Mouse (Mus musculus) hematopoietic stem cell, adult 5-6 weeks (primary cell): ENCODE results near the gene Fam163b. TPM values are rescaled to one million over a fixed set of nuclear protein-coding genes. Genes with fewer than 3 reads are reported as not detected.
A peak's percentile ranks its signal among the peaks of the same experiment; 100 is the strongest.

ENCODE experiments used
- ATAC-seq, 2 experiments: fragments of 125-278 bp in 1 of 2; replicated peaks in 1 of 2; 2 replicates each; pipeline ENCODE4 v1.8.0; 2016 to 2017; ENCODE audit warnings: inconsistent platforms in 2 of 2, mild to moderate bottlenecking in 2 of 2, moderate number of reproducible peaks in 2 of 2, low read depth in 1 of 2, moderate TSS enrichment in 1 of 2; ENCODE audit not compliant: low FRiP score in 2 of 2, poor library complexity in 2 of 2, severe bottlenecking in 2 of 2, insufficient read depth in 1 of 2, low TSS enrichment in 1 of 2
- total RNA-seq: library from RNA; stranded (forward); fragments of 172-1452, 232-1000 nt; gene quantifications from 2 replicates; pipeline ENCODE4 v1.2.3, GENCODE M21; 2017

Fam163b gene
- total RNA-seq, 1 experiment from 2014 or later = not detected

- no peak for ATAC-seq
These were observed 38.7 kb downstream of the Fam163b start for GRCm38 (mm10) chr2:27103554-27103953.

GRCm38 (mm10) chr2:27097776-27098175 is 44.5 kb downstream of the Fam163b start:
- 0 out of 4 replicates have a peak, but pooled peaks of 1 of the 2 experiments have one; percentile 35 for ATAC-seq

DNA sequence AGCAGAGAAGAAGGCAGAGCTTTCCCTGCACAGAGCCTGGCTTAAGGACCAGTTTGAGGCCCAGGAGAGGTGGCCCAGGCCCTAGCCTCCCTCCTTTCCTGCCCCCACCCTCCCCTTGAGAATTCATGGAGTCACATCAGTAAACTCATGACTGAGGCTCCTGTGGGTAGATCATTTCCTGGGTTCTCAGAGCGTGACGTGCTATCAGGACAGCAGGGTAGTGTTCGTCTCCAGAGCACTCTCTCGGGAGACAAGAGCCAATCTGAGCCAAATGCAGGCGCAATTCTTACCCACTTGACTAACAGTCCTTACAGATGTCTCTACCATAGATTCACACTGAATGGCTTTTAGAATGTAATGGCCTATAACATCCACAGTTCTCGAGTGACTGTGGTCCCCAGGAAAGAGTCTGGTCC is 45.0 kb downstream of the Fam163b start:
- no peak for ATAC-seq

DNA sequence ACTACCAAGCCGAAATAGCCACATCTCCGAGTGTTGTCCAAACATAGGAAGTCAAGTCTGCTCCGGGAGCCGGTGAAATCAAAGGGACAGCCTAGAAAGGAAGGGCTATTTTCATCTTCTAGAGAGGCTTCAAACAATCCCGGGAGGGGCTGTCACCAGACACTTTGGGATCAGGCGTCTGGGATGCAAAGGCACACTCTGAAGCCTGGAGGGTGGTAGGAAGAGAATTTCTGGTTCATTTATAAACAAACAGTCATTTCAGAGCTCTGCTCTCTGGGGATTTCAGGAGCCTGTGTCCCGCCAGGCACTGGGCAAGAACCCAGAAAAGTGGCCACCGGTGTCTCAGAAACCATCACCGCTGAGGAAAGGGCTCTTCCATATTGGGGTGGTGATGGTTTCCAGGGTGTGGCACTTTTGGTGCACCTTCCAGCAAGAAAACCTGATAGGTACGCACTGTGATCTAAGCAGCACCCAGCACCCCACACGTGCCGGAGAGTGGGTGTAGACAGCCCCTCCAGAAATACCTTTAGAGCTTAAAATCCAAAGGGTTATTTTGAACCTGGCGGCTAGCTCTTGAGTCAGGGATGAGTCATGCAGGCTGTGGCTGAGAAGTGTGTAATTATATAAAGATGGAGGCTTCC is 45.8 kb downstream of the Fam163b start:
- no peak for ATAC-seq

DNA sequence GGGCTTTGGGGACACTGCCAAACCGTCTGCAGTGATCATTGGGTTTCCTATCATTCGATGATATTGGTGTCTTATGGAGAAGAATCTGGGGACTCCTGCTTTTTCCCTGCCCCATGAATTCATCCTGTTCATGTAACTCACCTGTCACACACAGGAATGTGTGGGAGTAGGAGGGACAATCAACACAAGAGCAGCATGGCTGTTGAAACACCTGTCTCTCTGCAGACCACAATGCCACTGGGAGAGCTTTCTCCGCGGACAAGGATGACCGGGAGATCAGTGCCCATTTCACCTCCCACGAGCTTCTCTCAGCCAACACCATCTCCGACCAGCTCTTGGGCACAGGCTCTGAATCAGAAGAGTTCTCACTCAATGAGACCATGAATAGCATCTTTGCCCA is 47.1 kb downstream of the Fam163b start:
- no peak for ATAC-seq

GRCm38 (mm10) chr2:27089238-27089637 is 53.1 kb downstream of the Fam163b start:
- no peak for ATAC-seq

DNA sequence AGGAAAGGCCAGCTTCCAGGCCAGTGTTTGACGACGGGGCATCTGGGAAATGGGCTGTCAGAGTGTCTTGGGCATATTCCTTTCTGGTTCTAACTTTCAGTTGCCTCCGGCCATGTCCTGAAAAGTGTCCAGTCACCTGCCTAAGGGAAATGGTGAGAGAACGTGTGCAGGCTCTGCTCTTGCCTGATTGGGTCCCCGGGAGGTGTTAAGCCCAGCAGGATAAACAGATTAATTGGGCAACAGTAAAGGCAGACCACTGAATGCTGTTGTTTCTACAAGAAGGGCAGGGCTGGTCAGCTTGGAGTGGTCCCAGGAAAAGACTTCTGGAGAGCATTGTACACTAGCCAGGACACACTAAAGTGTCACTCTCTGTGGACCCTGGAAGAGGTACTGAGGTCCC is 53.6 kb downstream of the Fam163b start:
- ATAC-seq = no peak

DNA sequence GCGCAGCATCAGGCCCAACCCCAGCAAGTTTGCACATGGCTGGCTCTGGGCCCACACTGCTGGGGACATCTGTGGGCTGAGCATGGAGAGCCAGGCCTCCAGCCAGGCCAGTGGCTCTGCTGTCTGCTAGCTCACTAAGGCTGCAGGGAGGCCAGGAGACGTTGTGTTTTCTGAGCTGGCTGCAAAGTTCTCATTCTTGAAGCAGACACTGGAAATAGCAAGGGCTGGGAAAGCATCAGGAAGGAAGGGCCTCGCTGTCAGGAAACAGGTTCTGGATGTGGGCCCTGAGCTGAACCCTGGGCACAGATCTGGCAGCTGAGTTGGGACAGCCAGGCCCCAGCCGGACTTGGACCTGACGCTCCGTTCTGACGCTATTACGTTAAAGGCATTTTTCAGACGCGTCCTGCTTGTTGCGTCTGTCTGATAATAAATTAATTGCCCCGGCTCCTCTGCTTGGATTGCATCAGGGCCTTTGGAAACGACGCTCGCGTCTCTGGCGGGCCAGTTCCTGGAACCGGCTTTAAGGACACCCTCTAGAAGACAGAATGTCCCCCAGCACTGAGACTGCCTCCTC is 54.1 kb downstream of the Fam163b start:
- no peak for ATAC-seq

DNA sequence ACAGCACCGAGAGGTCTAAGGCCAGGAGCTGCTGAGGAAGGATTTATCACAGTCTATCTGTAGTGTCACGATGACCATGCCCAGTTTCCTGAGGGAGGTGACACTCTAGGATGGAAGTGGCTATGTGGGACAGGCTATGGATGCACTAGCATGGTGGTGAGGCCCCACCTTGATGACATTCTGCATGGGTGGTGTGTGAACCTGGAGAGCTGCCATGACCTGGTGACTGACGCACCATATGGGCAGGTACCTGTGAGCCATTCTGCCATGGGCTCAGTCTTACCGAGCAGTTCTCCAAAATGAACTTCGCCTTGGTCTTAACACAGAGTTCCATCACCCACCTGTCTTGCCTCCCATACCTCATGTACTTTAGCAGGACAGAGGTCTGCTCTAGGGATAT is 54.7 kb downstream of the Fam163b start:
- no peak for ATAC-seq

DNA sequence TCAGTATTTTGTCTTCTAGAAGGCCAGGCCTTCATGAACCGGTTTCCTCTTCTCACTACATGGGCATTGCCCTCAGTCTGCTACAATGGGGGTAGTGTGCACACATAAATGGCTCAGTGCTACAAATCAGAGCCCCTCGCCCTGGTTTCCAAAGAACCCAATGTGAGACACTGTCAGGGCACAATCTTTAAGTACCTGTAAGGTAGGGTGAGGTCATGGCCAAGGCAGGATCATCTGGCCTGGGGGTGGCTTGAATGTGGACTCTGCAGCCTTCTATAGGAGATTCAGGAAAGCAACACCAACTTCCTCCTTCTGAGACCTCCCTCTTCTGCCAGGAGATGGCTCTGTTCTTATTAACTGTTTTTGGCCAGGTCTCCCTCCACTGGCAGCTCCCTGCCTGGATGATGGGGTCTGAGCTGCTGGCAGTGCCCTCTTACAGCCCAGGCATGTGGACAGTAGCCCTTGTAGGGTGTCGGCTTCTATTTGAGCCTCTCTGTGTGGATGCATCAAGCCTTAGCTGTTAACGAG is 55.7 kb downstream of the Fam163b start:
- peak; percentile 48 to 58; a peak in 3 of 4 replicates for ATAC-seq

GRCm38 (mm10) chr2:27085801-27086200 is 56.5 kb downstream of the Fam163b start:
- no peak for ATAC-seq

- no peak for ATAC-seq
These were observed 57.3 kb downstream of the Fam163b start for GRCm38 (mm10) chr2:27084963-27085362.

- ATAC-seq = no peak
These were observed 58.4 kb downstream of the Fam163b start for GRCm38 (mm10) chr2:27083761-27084475.

GRCm38 (mm10) chr2:27079649-27080048 is 62.6 kb downstream of the Fam163b start:
- ATAC-seq = no peak

DNA sequence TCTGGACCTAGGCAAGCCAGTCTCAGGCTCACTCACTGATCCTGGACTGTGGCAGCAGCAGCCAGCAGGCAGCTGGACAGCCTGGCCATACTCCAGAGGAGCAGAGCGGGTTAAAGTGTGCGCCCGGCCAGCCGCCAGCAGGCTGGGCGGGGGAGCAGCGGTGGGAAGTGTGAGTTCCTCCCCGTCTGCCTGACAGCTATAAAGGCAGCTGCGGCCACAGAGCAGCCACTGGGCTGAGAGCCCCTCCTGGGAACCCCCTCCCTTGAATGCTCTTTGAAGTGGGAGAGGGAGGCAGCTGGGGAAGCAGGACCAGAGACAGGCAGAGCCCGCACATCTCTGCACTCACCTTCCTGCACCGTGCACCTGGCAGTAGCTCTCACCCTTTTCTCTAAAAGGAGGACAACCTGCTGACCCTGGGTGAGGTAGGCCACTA is 63.1 kb downstream of the Fam163b start, which contains the start of gene Adamtsl2:
Gene Adamtsl2 (plus strand): TSS at position 228 of the 433 bp plus-strand sequence.
- peak; percentile 68 to 70 for ATAC-seq

- ATAC-seq = no peak
These were observed 64.0 kb downstream of the Fam163b start for GRCm38 (mm10) chr2:27078312-27078711.

DNA sequence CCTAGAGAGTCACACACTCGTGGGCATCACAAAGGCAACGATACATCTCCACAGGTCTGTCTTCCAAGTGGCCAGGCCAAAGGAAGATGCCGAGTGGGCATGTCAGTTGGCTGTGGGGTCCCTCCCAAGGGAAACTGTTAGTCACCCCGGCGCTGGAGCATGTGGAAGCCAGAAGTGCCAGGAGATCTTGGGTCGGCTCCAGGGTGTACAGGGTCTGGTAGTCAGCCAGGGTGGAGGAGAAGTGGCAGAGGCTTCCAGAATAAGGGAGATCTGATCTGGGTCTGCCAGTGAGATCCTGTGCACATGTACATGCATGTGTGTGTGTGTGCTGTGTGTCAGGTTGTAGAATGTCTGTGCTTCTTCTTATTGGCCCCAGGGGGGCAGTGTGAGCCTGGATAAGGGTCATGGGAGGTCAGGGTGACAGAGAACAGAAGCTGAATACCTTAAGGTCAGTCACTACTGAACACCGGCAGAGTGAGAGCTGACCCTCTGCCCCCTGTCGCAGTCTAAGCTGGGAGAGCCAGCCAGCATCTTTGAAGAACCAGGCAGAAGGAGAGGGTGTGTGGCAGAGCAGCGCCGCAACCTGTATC is 64.5 kb downstream of the Fam163b start:
- ATAC-seq = no peak

- ATAC-seq = peak; percentile 43 to 58; a peak in 3 of 4 replicates
These were observed 66.8 kb downstream of the Fam163b start for GRCm38 (mm10) chr2:27075485-27075884.
